In genomic region chr19:5073028-5073427, GRCm38 (mm10) we compare ENCODE assay signal across 7 mouse cellular contexts. TPM values are rescaled to one million over a fixed set of nuclear protein-coding genes. Genes with fewer than 3 reads are reported as not detected.
A peak's percentile ranks its signal among the peaks of the same experiment; 100 is the strongest.
DNase-seq lines count a peak whose midpoint lies in the region; ATAC-seq lines count a peak whose summit lies in the region.

No protein-coding gene starts in this region.

- peaks cover 38% of the 10 kb centered on the region for H3K4me1 ChIP-seq in kidney, embryonic 16.5 days (ENCODE audit: insufficient read depth, low read length)
- peaks cover 21% of the 10 kb centered on the region for H3K4me1 ChIP-seq in stomach, embryonic 14.5 days (ENCODE audit: control insufficient read depth, insufficient read depth, low read length)

- H3K9ac ChIP-seq in kidney, embryonic 16.5 days (replicated peaks; ENCODE audit: low read length), result no peak overlapping the region
- no peak overlapping the region for H3K9ac ChIP-seq in stomach, embryonic 14.5 days (replicated peaks; ENCODE audit: low read depth, low read length)

- no peak for ATAC-seq in kidney, embryonic 16.5 days (ENCODE audit: low FRiP score, low TSS enrichment)
- no peak for ATAC-seq in stomach, embryonic 14.5 days (ENCODE audit: insufficient number of reproducible peaks, insufficient read depth, low FRiP score, low read depth)

- peak overlapping the region; percentile 62 for H3K4me3 ChIP-seq in kidney, embryonic 16.5 days (ENCODE audit: low read length)
- peak overlapping the region; percentile 70 for H3K4me3 ChIP-seq in stomach, embryonic 14.5 days (ENCODE audit: low read depth, low read length)

- H3K27me3 ChIP-seq in kidney, embryonic 16.5 days (ENCODE audit: insufficient read depth, low read length), result peaks cover 17% of the 10 kb centered on the region
- H3K27me3 ChIP-seq in stomach, embryonic 14.5 days (ENCODE audit: control insufficient read depth, insufficient read depth, low read length), result 0 out of 2 replicates have a peak, but pooled peaks cover 2% of the 10 kb centered on the region

- H3K4me2 ChIP-seq in kidney, embryonic 16.5 days (replicated peaks; ENCODE audit: low read depth, low read length), result peak overlapping the region; percentile 77
- peak overlapping the region; percentile 76 for H3K4me2 ChIP-seq in stomach, embryonic 14.5 days (replicated peaks; ENCODE audit: low read depth, low read length)

- no peaks in the 10 kb centered on the region for H3K36me3 ChIP-seq in kidney, embryonic 16.5 days (ENCODE audit: insufficient read depth, low read length)
- no peaks in the 10 kb centered on the region for H3K36me3 ChIP-seq in stomach, embryonic 14.5 days (ENCODE audit: control insufficient read depth, insufficient read depth, low read length)

- 2% methylated on average over 15 of the region's 15 CpGs for WGBS in kidney, embryonic 16.5 days
- WGBS in stomach, embryonic 14.5 days, result under 1% methylated on average over 15 of the region's 15 CpGs

- peak; percentile 51 to 53 for DNase-seq in urinary bladder, postnatal 36 days (ENCODE audit: low spot score in 2 of 2)
- DNase-seq in urinary bladder, adult 2 months (ENCODE audit: low spot score), result no peak
- DNase-seq in c-Kit-negative CD71-positive TER-119-positive erythroid progenitor cells, embryonic 14.5 days (ENCODE audit: low read depth, low spot score), result peak; percentile 49
- peak; percentile 89 for DNase-seq in forelimb bud, embryonic 11.5 days (ENCODE audit: low read depth, low spot score)
- peak; percentile 48 for DNase-seq in lung, postnatal 25 days (ENCODE audit: low spot score)

- H3K9me3 ChIP-seq in kidney, embryonic 16.5 days (ENCODE audit: low read length), result no peaks in the 10 kb centered on the region
- H3K9me3 ChIP-seq in stomach, embryonic 14.5 days (ENCODE audit: control insufficient read depth, low read depth, low read length), result no peaks in the 10 kb centered on the region

- peak overlapping the region; percentile 88 for H3K27ac ChIP-seq in kidney, embryonic 16.5 days (ENCODE audit: low read length)
- peak overlapping the region; percentile 96; the same call in 1 of the 2 replicates for H3K27ac ChIP-seq in stomach, embryonic 14.5 days (ENCODE audit: low read length)

RNA-seq across cellular contexts. Expression of gene Cd248, which starts 5.2 kb away (rescaled TPM):
- polyA plus RNA-seq in urinary bladder, adult 2 months (2012; rRNA removed), result 77.2 and 103 TPM in 2 replicates
- 59.3 and 64.5 TPM in 2 replicates for polyA plus RNA-seq in kidney, embryonic 16.5 days (2015; fragmentation: Nextera tagmentation; extraction: Ambion mirVana)
- polyA plus RNA-seq in stomach, embryonic 14.5 days (2014; fragmentation: Nextera tagmentation; extraction: Ambion mirVana), result 88.3 and 90.1 TPM in 2 replicates

RNA-seq across cellular contexts. Expression of gene Tmem151a, which starts 12.3 kb away (rescaled TPM):
- polyA plus RNA-seq in urinary bladder, adult 2 months (2012; rRNA removed), result 2.8 and 3.9 TPM in 2 replicates
- polyA plus RNA-seq in kidney, embryonic 16.5 days (2015; fragmentation: Nextera tagmentation; extraction: Ambion mirVana), result 1.6 and 1.8 TPM in 2 replicates
- polyA plus RNA-seq in stomach, embryonic 14.5 days (2014; fragmentation: Nextera tagmentation; extraction: Ambion mirVana), result 6.4 and 7.7 TPM in 2 replicates

RNA-seq across cellular contexts. Expression of gene Yif1a, which starts 15.3 kb away (rescaled TPM):
- polyA plus RNA-seq in urinary bladder, adult 2 months (2012; rRNA removed), result 122 and 131 TPM in 2 replicates
- 122 and 127 TPM in 2 replicates for polyA plus RNA-seq in kidney, embryonic 16.5 days (2015; fragmentation: Nextera tagmentation; extraction: Ambion mirVana)
- 112 and 117 TPM in 2 replicates for polyA plus RNA-seq in stomach, embryonic 14.5 days (2014; fragmentation: Nextera tagmentation; extraction: Ambion mirVana)

RNA-seq across cellular contexts. Expression of gene Rin1, which starts 22.7 kb away (rescaled TPM):
- polyA plus RNA-seq in urinary bladder, adult 2 months (2012; rRNA removed), result 18.4 and 24.8 TPM in 2 replicates
- 3.6 and 4.8 TPM in 2 replicates for polyA plus RNA-seq in kidney, embryonic 16.5 days (2015; fragmentation: Nextera tagmentation; extraction: Ambion mirVana)
- 2.4 and 3.3 TPM in 2 replicates for polyA plus RNA-seq in stomach, embryonic 14.5 days (2014; fragmentation: Nextera tagmentation; extraction: Ambion mirVana)

RNA-seq across cellular contexts. Expression of gene Cnih2, which starts 25.3 kb away (rescaled TPM):
- 1.5 TPM in 2 replicates for polyA plus RNA-seq in urinary bladder, adult 2 months (2012; rRNA removed)
- polyA plus RNA-seq in kidney, embryonic 16.5 days (2015; fragmentation: Nextera tagmentation; extraction: Ambion mirVana), result 10.8 and 14.0 TPM in 2 replicates
- polyA plus RNA-seq in stomach, embryonic 14.5 days (2014; fragmentation: Nextera tagmentation; extraction: Ambion mirVana), result 25.8 and 27.3 TPM in 2 replicates
